Mouse (Mus musculus) hindbrain, embryonic 12.5 days (tissue): ENCODE data around the gene Zfp212. TPM values are rescaled to one million over a fixed set of nuclear protein-coding genes. Genes with fewer than 3 reads are reported as not detected.

ENCODE experiments used
- ATAC-seq: fragments of 200-750 bp; cut with Nextera tagmentation; 2 replicates; pipeline ENCODE4 v1.8.0; 2017; ENCODE audit warnings: moderate TSS enrichment; ENCODE audit not compliant: low FRiP score
- H3K27ac ChIP-seq: fragments of 300-500 bp; sonication (generic); 2 replicates; pipeline ENCODE4 v1.5.1; 2016; ENCODE audit warnings: mild to moderate bottlenecking
- H3K27me3 ChIP-seq: fragments of 300-500 bp; sonication (generic); 2 replicates; pipeline ENCODE4 v1.6.1; 2016; ENCODE audit warnings: mild to moderate bottlenecking
- H3K36me3 ChIP-seq: fragments of 300-500 bp; sonication (generic); 2 replicates; pipeline ENCODE4 v1.6.1; 2016; ENCODE audit warnings: mild to moderate bottlenecking
- H3K4me1 ChIP-seq: fragments of 300-500 bp; sonication (generic); 2 replicates; pipeline ENCODE4 v1.6.1; 2016
- H3K4me2 ChIP-seq: fragments of 300-500 bp; sonication (generic); replicated peaks from 2 replicates; pipeline ENCODE4 v1.6.1; 2016; ENCODE audit warnings: mild to moderate bottlenecking
- H3K4me3 ChIP-seq: fragments of 300-500 bp; sonication (generic); 2 replicates; pipeline ENCODE4 v1.5.1; 2016; ENCODE audit warnings: mild to moderate bottlenecking
- H3K9ac ChIP-seq: fragments of 300-500 bp; sonication (generic); 2 replicates; pipeline ENCODE4 v1.6.1; 2016; ENCODE audit warnings: mild to moderate bottlenecking, moderate library complexity
- H3K9me3 ChIP-seq: fragments of 300-500 bp; sonication (generic); replicated peaks from 2 replicates; pipeline ENCODE4 v1.6.1; 2016; ENCODE audit warnings: mild to moderate bottlenecking
- WGBS: fragments of 180-500 bp; shearing (Covaris S2); methylation state at CpG from one replicate; pipeline ENCODE4 v1.1.7; 2016; 5-methylcytosine and 5-hydroxymethylcytosine counted together
- polyA plus RNA-seq: library from polyadenylated mRNA; unstranded; fragments of >200 nt; fragmentation: Nextera tagmentation; extraction: Ambion mirVana; gene quantifications from 2 replicates; pipeline ENCODE4 v1.2.1, GENCODE M21; 2016

Zfp212 gene
- polyA plus RNA-seq, 1 experiment from 2014 or later: 19.7 TPM

- 36% methylated on average over 19 of the region's 19 CpGs for WGBS
- Histone ChIP-seq H3K4me3 (no peak overlapping the region), H3K4me1 (no peaks in the 10 kb centered on the region), H3K27me3 (peaks cover 21% of the 10 kb centered on the region), H3K9ac (no peak overlapping the region), H3K9me3 (no peaks in the 10 kb centered on the region), H3K36me3 (peaks cover 83% of the 10 kb centered on the region), H3K27ac (no peak overlapping the region), H3K4me2 (no peak overlapping the region)
- no peak for ATAC-seq
These were observed 15.9 kb upstream of the Zfp212 start for GRCm38 (mm10) chr6:47904361-47904760.

- ATAC-seq: 0 out of 2 replicates have a peak, but pooled peaks have one; percentile 22
- Histone ChIP-seq H3K9ac (no peak overlapping the region), H3K9me3 (no peaks in the 10 kb centered on the region), H3K27ac (no peak overlapping the region), H3K4me2 (no peak overlapping the region), H3K4me1 (no peaks in the 10 kb centered on the region), H3K36me3 (peaks cover 75% of the 10 kb centered on the region), H3K27me3 (peaks cover 21% of the 10 kb centered on the region), H3K4me3 (no peak overlapping the region)
- 56% methylated on average over 44 of the region's 44 CpGs for WGBS
These were observed 15.2 kb upstream of the Zfp212 start for GRCm38 (mm10) chr6:47904917-47905695.

- no peak for ATAC-seq
- Histone ChIP-seq H3K9ac (no peak overlapping the region), H3K4me2 (no peak overlapping the region), H3K4me3 (no peak overlapping the region), H3K27me3 (peaks cover 21% of the 10 kb centered on the region), H3K9me3 (no peaks in the 10 kb centered on the region), H3K27ac (no peak overlapping the region), H3K4me1 (no peaks in the 10 kb centered on the region), H3K36me3 (peaks cover 63% of the 10 kb centered on the region)
- 94% methylated on average over 5 of the region's 5 CpGs for WGBS
These were observed 13.9 kb upstream of the Zfp212 start for GRCm38 (mm10) chr6:47906326-47906725.

GRCm38 (mm10) chr6:47909007-47909406, 11.3 kb upstream of the Zfp212 start:
- Histone ChIP-seq H3K4me2 (no peak overlapping the region), H3K9ac (no peak overlapping the region)
- 90% methylated on average over 1 of the region's 1 CpGs for WGBS

GRCm38 (mm10) chr6:47911650-47912049, 8.6 kb upstream of the Zfp212 start:
- WGBS: 60% methylated on average over 1 of the region's 1 CpGs

More at GRCm38 (mm10) chr6:47909007-47909406, 11.3 kb upstream of the Zfp212 start:
- peaks cover 40% of the 10 kb centered on the region for H3K36me3 ChIP-seq
- no peak for ATAC-seq
- H3K27me3 ChIP-seq: peaks cover 2% of the 10 kb centered on the region
- no peak overlapping the region for H3K27ac ChIP-seq
- H3K9me3 ChIP-seq: no peaks in the 10 kb centered on the region
- no peak overlapping the region for H3K4me3 ChIP-seq
- H3K4me1 ChIP-seq: no peaks in the 10 kb centered on the region

GRCm38 (mm10) chr6:47912991-47913390, 7.3 kb upstream of the Zfp212 start:
- H3K9me3 ChIP-seq: no peaks in the 10 kb centered on the region

More at GRCm38 (mm10) chr6:47911650-47912049, 8.6 kb upstream of the Zfp212 start:
- Histone ChIP-seq H3K27me3 (no peaks in the 10 kb centered on the region), H3K27ac (no peak overlapping the region), H3K4me3 (no peak overlapping the region), H3K4me1 (no peaks in the 10 kb centered on the region), H3K4me2 (no peak overlapping the region), H3K9me3 (no peaks in the 10 kb centered on the region), H3K9ac (no peak overlapping the region), H3K36me3 (peaks cover 14% of the 10 kb centered on the region)
- no peak for ATAC-seq

GRCm38 (mm10) chr6:47917051-47917450, 3.2 kb upstream of the Zfp212 start:
- H3K4me1 ChIP-seq: peaks cover 11% of the 10 kb centered on the region
- no peak for ATAC-seq
- no peaks in the 10 kb centered on the region for H3K36me3 ChIP-seq
- no peak overlapping the region for H3K4me3 ChIP-seq
- 80% methylated on average over 5 of the region's 5 CpGs for WGBS
- no peaks in the 10 kb centered on the region for H3K27me3 ChIP-seq
- no peak overlapping the region for H3K27ac ChIP-seq
- no peaks in the 10 kb centered on the region for H3K9me3 ChIP-seq
- H3K9ac ChIP-seq: no peak overlapping the region
- H3K4me2 ChIP-seq: no peak overlapping the region

More at GRCm38 (mm10) chr6:47912991-47913390, 7.3 kb upstream of the Zfp212 start:
- no peak overlapping the region for H3K9ac ChIP-seq
- 53% methylated on average over 3 of the region's 3 CpGs for WGBS
- ATAC-seq: no peak
- H3K4me1 ChIP-seq: no peaks in the 10 kb centered on the region
- no peaks in the 10 kb centered on the region for H3K27me3 ChIP-seq
- H3K36me3 ChIP-seq: peaks cover 5% of the 10 kb centered on the region
- H3K27ac ChIP-seq: no peak overlapping the region
- H3K4me2 ChIP-seq: no peak overlapping the region
- no peak overlapping the region for H3K4me3 ChIP-seq

- 81% methylated on average over 3 of the region's 3 CpGs for WGBS
- no peaks in the 10 kb centered on the region for H3K9me3 ChIP-seq
- H3K9ac ChIP-seq: no peak overlapping the region
- H3K27me3 ChIP-seq: no peaks in the 10 kb centered on the region
- H3K4me2 ChIP-seq: no peak overlapping the region
- no peak overlapping the region for H3K27ac ChIP-seq
- no peak for ATAC-seq
- no peak overlapping the region for H3K4me3 ChIP-seq
- H3K4me1 ChIP-seq: peaks cover 12% of the 10 kb centered on the region
- no peaks in the 10 kb centered on the region for H3K36me3 ChIP-seq
These were observed 1.5 kb upstream of the Zfp212 start for GRCm38 (mm10) chr6:47918768-47919274.

- Histone ChIP-seq H3K4me2 (peak overlapping the region; percentile 84), H3K27me3 (no peaks in the 10 kb centered on the region), H3K36me3 (no peaks in the 10 kb centered on the region), H3K4me1 (peaks cover 12% of the 10 kb centered on the region), H3K9ac (peak overlapping the region; percentile 88), H3K4me3 (peak overlapping the region; percentile 71), H3K9me3 (no peaks in the 10 kb centered on the region), H3K27ac (peak overlapping the region; percentile 95; the same call in 1 of the 2 replicates)
- ATAC-seq: peak; percentile 50
- WGBS: 32% methylated on average over 11 of the region's 11 CpGs
These were observed 430 bp upstream of the Zfp212 start for GRCm38 (mm10) chr6:47919646-47920446.

GRCm38 (mm10) chr6:47942461-47942860, 22.2 kb downstream of the Zfp212 start:
- no peaks in the 10 kb centered on the region for H3K27me3 ChIP-seq
- H3K9ac ChIP-seq: no peak overlapping the region; the same call in 1 of the 2 replicates
- ATAC-seq: 0 out of 2 replicates have a peak, but pooled peaks have one; percentile 31
- H3K4me3 ChIP-seq: peak overlapping the region; percentile 41; the same call in 1 of the 2 replicates
- H3K9me3 ChIP-seq: no peaks in the 10 kb centered on the region
- peak overlapping the region; percentile 69 for H3K4me2 ChIP-seq
- peaks cover 5% of the 10 kb centered on the region; the same call in 1 of the 2 replicates for H3K4me1 ChIP-seq
- peaks cover 12% of the 10 kb centered on the region for H3K36me3 ChIP-seq
- H3K27ac ChIP-seq: no peak overlapping the region
- 56% methylated on average over 12 of the region's 12 CpGs for whole genome bisulfite sequencing

- Histone ChIP-seq H3K27ac (peak overlapping the region; percentile 18; the same call in 1 of the 2 replicates), H3K4me1 (peaks cover 5% of the 10 kb centered on the region; the same call in 1 of the 2 replicates), H3K9ac (peak overlapping the region; percentile 66), H3K36me3 (peaks cover 12% of the 10 kb centered on the region), H3K9me3 (no peaks in the 10 kb centered on the region), H3K27me3 (no peaks in the 10 kb centered on the region), H3K4me3 (peak overlapping the region; percentile 41), H3K4me2 (peak overlapping the region; percentile 69)
- 8% methylated on average over 61 of the region's 64 CpGs for WGBS
- peak; percentile 89 for ATAC-seq
These were observed 22.9 kb downstream of the Zfp212 start for GRCm38 (mm10) chr6:47943021-47943691.
